Mouse (Mus musculus) G1E (cell line): Measurements from ENCODE around the gene Capg. TPM values are rescaled to one million over a fixed set of nuclear protein-coding genes. Genes with fewer than 3 reads are reported as not detected.

Experiments used
- ATAC-seq: 2 replicates; pipeline ENCODE4 v1.8.0; 2016; ENCODE audit warnings: mild to moderate bottlenecking; ENCODE audit not compliant: insufficient number of reproducible peaks, poor library complexity, low FRiP score, severe bottlenecking; ENCODE audit errors: extremely low read depth
- DNase-seq: peaks from one replicate; pipeline ENCODE4 v3.0.0; 2012; ENCODE audit warnings: low spot score
- H3K27me3 ChIP-seq: 2 replicates; pipeline ENCODE4 v1.6.1; 2012; ENCODE audit warnings: mild to moderate bottlenecking, low read length, inconsistent platforms; ENCODE audit not compliant: insufficient read depth
- H3K36me3 ChIP-seq: replicated peaks from 2 replicates; pipeline ENCODE3; 2012; ENCODE audit warnings: mild to moderate bottlenecking, inconsistent platforms
- H3K4me1 ChIP-seq: 2 replicates; pipeline ENCODE4 v1.6.1; 2012; ENCODE audit warnings: low read depth, low read length, inconsistent platforms, mixed read lengths; ENCODE audit not compliant: insufficient read depth
- H3K4me3 ChIP-seq: 2 replicates; pipeline ENCODE4 v1.5.1; 2012; ENCODE audit warnings: low read depth, mild to moderate bottlenecking, inconsistent platforms, low read length, moderate library complexity, mixed read lengths
- H3K9me3 ChIP-seq: replicated peaks from 2 replicates; pipeline ENCODE4 v1.6.1; 2012; ENCODE audit warnings: inconsistent platforms
- CTCF ChIP-seq: IDR thresholded peaks from 2 replicates; pipeline ENCODE4 v1.5.1; 2012; ENCODE audit warnings: low read depth, low read length, inconsistent platforms, mixed read lengths
- GATA1 ChIP-seq: IDR thresholded peaks from 2 replicates; pipeline ENCODE4 v1.6.1; 2012; ENCODE audit warnings: borderline replicate concordance, low read length, inconsistent platforms, mixed read lengths
- GATA2 ChIP-seq: IDR thresholded peaks from 2 replicates; pipeline ENCODE4 v1.6.1; 2012; ENCODE audit warnings: low read depth, low read length, inconsistent platforms, borderline replicate concordance
- POLR2AphosphoS5 ChIP-seq: IDR thresholded peaks from 2 replicates; pipeline ENCODE4 v1.6.1; 2012; ENCODE audit warnings: low read depth, low read length, inconsistent platforms; ENCODE audit not compliant: insufficient replicate concordance
- TAL1 ChIP-seq: conservative IDR thresholded peaks from 2 replicates; pipeline ENCODE4 v1.6.1; 2012; ENCODE audit warnings: low read depth, low read length, inconsistent platforms, mixed read lengths
- polyA plus RNA-seq: library from polyadenylated mRNA; stranded (reverse); fragments of >175 nt; gene quantifications from 2 replicates; pipeline ENCODE4 v1.2.3, GENCODE M21; 2012
- total RNA-seq, 2 experiments: library from RNA; stranded (forward) in 1 of 2; stranded (reverse) in 1 of 2; fragments of 200-1000 nt in 1 of 2; fragments of >200 nt in 1 of 2; fragmentation: Nextera tagmentation in 1 of 2; gene quantifications; 2 replicates each; pipeline ENCODE4 v1.2.3; 2014 to 2017

Capg gene
- 37.8 and 38.0 TPM in 2 replicates for total RNA-seq (2014; fragmentation: Nextera tagmentation)
- total RNA-seq (2017) = 113 and 150 TPM in 2 replicates
- 88.6 and 102 TPM in 2 replicates for polyA plus RNA-seq

DNA sequence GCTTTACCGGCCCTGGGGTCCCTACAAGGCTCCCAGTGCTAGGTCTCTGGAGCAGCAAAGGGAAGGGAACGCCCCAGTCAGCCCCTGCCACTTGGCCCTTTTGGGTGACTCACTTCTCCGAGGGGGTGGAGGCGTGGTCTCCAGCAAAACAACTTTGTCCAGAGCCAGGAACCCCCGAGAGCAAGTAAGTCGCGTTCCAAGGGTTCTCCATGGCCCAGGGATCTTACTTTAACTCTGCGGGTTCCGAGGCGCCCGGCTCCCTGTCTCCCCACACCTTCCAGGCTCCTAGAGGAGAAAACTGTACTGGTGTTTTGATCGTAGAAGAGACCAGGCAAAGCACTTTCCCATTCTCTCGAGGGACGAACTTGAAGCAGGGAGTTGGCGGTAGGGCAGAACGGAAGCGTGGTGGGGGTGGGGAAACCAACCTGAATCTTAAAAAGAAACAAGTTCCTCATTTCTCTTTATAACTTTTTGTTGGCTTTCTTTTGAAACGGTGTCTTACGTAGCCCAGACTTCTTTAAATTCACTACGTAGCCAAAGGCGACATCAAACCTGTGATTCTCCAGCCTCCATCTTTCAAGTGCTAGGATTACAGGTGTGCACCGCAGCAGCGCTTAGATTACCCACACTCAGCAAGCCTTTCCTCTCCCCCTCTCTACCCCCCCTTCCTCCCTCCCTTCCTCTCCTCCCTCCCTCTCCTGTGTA lies at the start of gene Capg:
Capg (plus strand) TSS at position 109 of the 705 bp plus-strand sequence.
- peak; percentile 71 for ATAC-seq
- Histone ChIP-seq H3K4me1 (peaks cover 48% of the 10 kb centered on the region), H3K4me3 (peak within 1 kb of the TSS; percentile 69), H3K27me3 (no peaks in the 10 kb centered on the region), H3K36me3 (peaks cover 23% of the 10 kb centered on the region), H3K9me3 (peaks cover 4% of the 10 kb centered on the region)
- peak; percentile 77 for DNase-seq
- no peak for TF ChIP-seq GATA2
- no peak for TF ChIP-seq POLR2AphosphoS5
- no peak for TF ChIP-seq CTCF
- TF ChIP-seq TAL1 = no peak
- no peak for TF ChIP-seq GATA1

GRCm38 (mm10) chr6:72498950-72499349 lies 45.2 kb upstream of the Capg start:
- H3K27me3 ChIP-seq = peaks cover 13% of the 10 kb centered on the region
- no peak for DNase-seq
- no peak for ATAC-seq

DNA sequence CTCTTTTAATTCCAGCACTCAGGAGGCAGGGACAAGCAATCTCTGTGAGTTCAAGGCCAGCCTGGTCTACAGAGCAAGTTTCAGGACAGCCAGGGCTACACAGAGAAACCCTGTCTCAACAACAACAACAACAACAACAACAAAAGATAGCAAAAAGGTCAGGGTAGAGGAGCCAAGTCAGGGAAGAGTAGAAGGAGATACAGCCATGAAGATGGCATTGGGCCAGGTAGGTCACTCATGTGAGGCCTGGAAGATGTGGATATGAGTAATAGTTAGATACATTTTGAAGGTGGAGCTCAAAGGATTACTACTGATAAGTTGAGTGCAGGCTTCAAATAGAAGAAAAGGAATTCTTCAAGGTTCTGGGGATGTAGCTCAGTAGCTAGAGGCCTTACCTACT lies 40.9 kb upstream of the Capg start:
- H3K4me1 ChIP-seq = no peaks in the 10 kb centered on the region
- TF ChIP-seq CTCF (no peak), POLR2AphosphoS5 (no peak), GATA1 (no peak), GATA2 (no peak), TAL1 (no peak)
- no peak overlapping the region for H3K4me3 ChIP-seq

More at GRCm38 (mm10) chr6:72498950-72499349, 45.2 kb upstream of the Capg start:
- peaks cover 2% of the 10 kb centered on the region; the same call in 1 of the 2 replicates for H3K4me1 ChIP-seq
- TF ChIP-seq TAL1 = no peak
- no peaks in the 10 kb centered on the region for H3K36me3 ChIP-seq
- H3K4me3 ChIP-seq = no peak overlapping the region
- H3K9me3 ChIP-seq = no peaks in the 10 kb centered on the region

GRCm38 (mm10) chr6:72503939-72504338 lies 40.3 kb upstream of the Capg start:
- Histone ChIP-seq H3K27me3 (peaks cover 12% of the 10 kb centered on the region; the same call in 1 of the 2 replicates), H3K36me3 (no peaks in the 10 kb centered on the region), H3K4me3 (no peak overlapping the region), H3K9me3 (no peaks in the 10 kb centered on the region), H3K4me1 (no peaks in the 10 kb centered on the region)
- DNase-seq (no peak), ATAC-seq (no peak)
- TF ChIP-seq TAL1 = no peak
- no peak for TF ChIP-seq GATA2
- no peak for TF ChIP-seq CTCF
- TF ChIP-seq POLR2AphosphoS5 = no peak
- no peak for TF ChIP-seq GATA1

More for the DNA sequence above, 40.9 kb upstream of the Capg start:
- no peaks in the 10 kb centered on the region for H3K36me3 ChIP-seq
- ATAC-seq (no peak), DNase-seq (no peak)
- no peaks in the 10 kb centered on the region for H3K9me3 ChIP-seq
- H3K27me3 ChIP-seq = peaks cover 10% of the 10 kb centered on the region; the same call in 1 of the 2 replicates

DNA sequence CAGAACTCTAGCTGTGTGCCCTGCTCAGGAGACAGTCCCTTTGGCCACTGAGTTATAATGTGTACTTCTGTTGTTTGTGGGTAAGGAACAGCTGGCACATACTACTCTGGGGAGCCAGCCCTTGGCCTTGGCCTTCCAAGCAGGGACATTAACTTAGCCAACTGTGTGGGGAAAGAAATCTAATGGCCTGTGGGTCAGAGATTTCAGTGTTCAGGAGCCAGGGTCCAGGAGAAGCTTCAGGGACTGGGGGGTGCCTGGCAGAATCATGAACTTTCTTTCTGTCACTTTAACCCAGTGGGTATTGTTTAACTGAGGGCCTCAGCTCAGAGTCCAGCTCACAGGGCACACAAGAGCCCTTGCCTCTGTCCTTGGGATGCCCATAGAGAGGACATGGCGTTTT lies 38.1 kb upstream of the Capg start:
- Histone ChIP-seq H3K27me3 (peaks cover 12% of the 10 kb centered on the region; the same call in 1 of the 2 replicates), H3K36me3 (no peaks in the 10 kb centered on the region), H3K9me3 (no peaks in the 10 kb centered on the region), H3K4me3 (no peak overlapping the region), H3K4me1 (peaks cover 2% of the 10 kb centered on the region; the same call in 1 of the 2 replicates)
- no peak for TF ChIP-seq GATA2
- ATAC-seq (no peak), DNase-seq (no peak)

GRCm38 (mm10) chr6:72508596-72508995 lies 35.6 kb upstream of the Capg start:
- DNase-seq = no peak
- no peaks in the 10 kb centered on the region for H3K36me3 ChIP-seq
- H3K9me3 ChIP-seq = no peaks in the 10 kb centered on the region
- no peak overlapping the region for H3K4me3 ChIP-seq
- ATAC-seq = no peak
- peaks cover 7% of the 10 kb centered on the region; the same call in 1 of the 2 replicates for H3K27me3 ChIP-seq
- TF ChIP-seq GATA2 (no peak), CTCF (no peak), GATA1 (no peak), POLR2AphosphoS5 (no peak), TAL1 (no peak)
- H3K4me1 ChIP-seq = peaks cover 24% of the 10 kb centered on the region

- Histone ChIP-seq H3K4me3 (no peak overlapping the region), H3K27me3 (peaks cover 4% of the 10 kb centered on the region; the same call in 1 of the 2 replicates), H3K4me1 (peaks cover 29% of the 10 kb centered on the region), H3K9me3 (no peaks in the 10 kb centered on the region), H3K36me3 (no peaks in the 10 kb centered on the region)
- ATAC-seq (no peak), DNase-seq (no peak)
- no peak for TF ChIP-seq GATA1
- TF ChIP-seq GATA2 = no peak
Measured at GRCm38 (mm10) chr6:72509872-72510435, 34.2 kb upstream of the Capg start.
